Mouse (Mus musculus): ENCODE measurements around the gene Picalm.

- TF ChIP-seq CTCF (IDR thresholded peaks at IDR 0.05; ENCODE audit: borderline replicate concordance, control insufficient read depth, extremely low read depth, insufficient read depth, low read length, poor library complexity) (no peak), POLR2A (IDR thresholded peaks at IDR 0.05; ENCODE audit: control insufficient read depth, extremely low read depth, insufficient read depth, low read length, poor library complexity) (no peak)
Measured at GRCm38 (mm10) chr7:90092452-90093450, 37.3 kb upstream of the Picalm start.

Measured in thymus, adult 2 months (tissue).